Mouse (Mus musculus): ENCODE measurements around the gene Gabbr1.

- no peak for TF ChIP-seq CTCF (IDR thresholded peaks at IDR 0.05; ENCODE audit: borderline replicate concordance, extremely low read depth, insufficient read depth, insufficient read length)
- TF ChIP-seq POLR2A (IDR thresholded peaks at IDR 0.05; ENCODE audit: borderline replicate concordance, extremely low read depth, insufficient read depth, insufficient read length, poor library complexity, severe bottlenecking) = no peak
These were observed 1.0 kb upstream of the Gabbr1 start for GRCm38 (mm10) chr17:37044651-37045244.

All from brain, embryonic 14.5 days (tissue).